Mouse (Mus musculus) heart, adult 2 months (tissue): ENCODE measurements around the gene 1700025G04Rik. TPM values are rescaled to one million over a fixed set of nuclear protein-coding genes. Genes with fewer than 3 reads are reported as not detected.

ENCODE experiments used
- DNase-seq, 2 experiments: peaks; one replicate each; pipeline ENCODE4 v3.0.0; 2021
- H3K27ac ChIP-seq: fragments of 200-600 bp; 2 replicates; pipeline ENCODE4 v1.8.1; 2022
- H3K27me3 ChIP-seq: fragments of 200-500 bp; 2 replicates; pipeline ENCODE4 v1.6.1; 2012; ENCODE audit warnings: mild to moderate bottlenecking, low read length, inconsistent platforms, mixed read lengths; ENCODE audit not compliant: control insufficient read depth, insufficient read depth
- H3K36me3 ChIP-seq: fragments of 200-500 bp; 2 replicates; pipeline ENCODE4 v1.6.1; 2012; ENCODE audit warnings: low read length, inconsistent platforms; ENCODE audit not compliant: control insufficient read depth, insufficient read depth
- H3K4me1 ChIP-seq: fragments of 200-500 bp; 2 replicates; pipeline ENCODE4 v1.6.1; 2011; ENCODE audit warnings: low read length; ENCODE audit not compliant: control insufficient read depth, insufficient read depth
- H3K4me3 ChIP-seq: fragments of 200-600 bp; 2 replicates; pipeline ENCODE4 v1.8.1; 2022
- H3K79me2 ChIP-seq: fragments of 200-500 bp; replicated peaks from 2 replicates; pipeline ENCODE4 v1.6.1; 2012; ENCODE audit warnings: mild to moderate bottlenecking, inconsistent platforms, low read length, moderate library complexity, mixed read lengths; ENCODE audit not compliant: control insufficient read depth, insufficient read depth
- H3K9ac ChIP-seq: fragments of 200-500 bp; 2 replicates; pipeline ENCODE4 v1.6.1; 2012; ENCODE audit warnings: low read depth, mild to moderate bottlenecking, control low read depth, inconsistent platforms, low read length, mixed read lengths
- CTCF ChIP-seq: fragments of 200-600 bp; IDR thresholded peaks from 2 replicates; pipeline ENCODE4 v1.8.1; 2022; ENCODE audit warnings: antibody characterized with exemption, mild to moderate bottlenecking, moderate library complexity
- EP300 ChIP-seq: fragments of 200-500 bp; IDR thresholded peaks from 2 replicates; pipeline ENCODE4 v1.6.1; 2011; ENCODE audit warnings: low read depth, low read length, control low read depth; ENCODE audit not compliant: insufficient read depth
- POLR2A ChIP-seq: fragments of 200-500 bp; IDR thresholded peaks from 2 replicates; pipeline ENCODE4 v1.6.1; 2011; ENCODE audit warnings: mild to moderate bottlenecking, low read depth, low read length, control low read depth; ENCODE audit not compliant: insufficient read depth
- WGBS: fragments of 180-500 bp; shearing (Covaris S2); methylation state at CpG from one replicate; pipeline ENCODE4 v1.1.7; 2018; 5-methylcytosine and 5-hydroxymethylcytosine counted together
- intact Hi-C: fragments of 180-260 bp; cut with DNase I; formaldehyde crosslinking; loops from one replicate; pipeline ENCODE4 v1.15.1; 2025
- polyA plus RNA-seq: library from polyadenylated mRNA; depleted of rRNA; stranded (reverse); fragments of >200 nt; gene quantifications from 2 replicates; pipeline ENCODE4 v1.2.3, GENCODE M21; 2012
- total RNA-seq, 2 experiments: library from RNA; stranded (reverse); gene quantifications; 2 replicates each; pipeline ENCODE4 v1.2.3; 2021

Gene 1700025G04Rik
- total and polyA plus RNA-seq, 3 experiments = 11.0 to 46.1 (median 40.4) TPM

DNA sequence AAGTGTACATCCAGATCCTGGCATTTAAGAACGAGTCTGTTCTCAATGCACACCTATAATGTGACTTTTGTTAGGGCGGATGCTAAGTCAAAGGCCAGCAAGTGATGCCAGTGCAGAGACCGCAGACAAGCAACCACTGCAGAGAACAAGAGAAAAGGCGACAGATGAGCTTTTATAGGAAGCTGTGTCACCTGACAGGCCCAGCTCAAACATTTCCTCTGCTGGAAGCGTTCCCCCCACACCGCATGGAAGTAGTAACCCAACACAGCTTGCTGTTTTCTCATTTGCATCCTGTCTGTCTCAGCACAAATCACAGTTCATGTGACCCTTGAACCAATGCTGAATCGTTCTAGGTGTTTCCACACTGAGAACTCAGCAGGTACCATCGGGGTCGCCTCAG, 51.8 kb downstream of the 1700025G04Rik start:
- DNase-seq = no peak
- WGBS = 61% methylated on average over 9 of the region's 9 CpGs
- Histone ChIP-seq H3K4me1 (peaks cover 7% of the 10 kb centered on the region), H3K36me3 (no peaks in the 10 kb centered on the region), H3K27ac (no peak overlapping the region), H3K79me2 (no peaks in the 10 kb centered on the region; the same call in none of the 2 replicates), H3K4me3 (no peak overlapping the region), H3K9ac (no peak overlapping the region), H3K27me3 (no peaks in the 10 kb centered on the region)
- intact Hi-C loops = loop anchor here (2.0 kb wide), 1 partner anchor 51 kb away; no protein-coding TSS in a partner anchor
- TF ChIP-seq POLR2A = no peak
- no peak for TF ChIP-seq CTCF
- TF ChIP-seq EP300 = no peak

DNA sequence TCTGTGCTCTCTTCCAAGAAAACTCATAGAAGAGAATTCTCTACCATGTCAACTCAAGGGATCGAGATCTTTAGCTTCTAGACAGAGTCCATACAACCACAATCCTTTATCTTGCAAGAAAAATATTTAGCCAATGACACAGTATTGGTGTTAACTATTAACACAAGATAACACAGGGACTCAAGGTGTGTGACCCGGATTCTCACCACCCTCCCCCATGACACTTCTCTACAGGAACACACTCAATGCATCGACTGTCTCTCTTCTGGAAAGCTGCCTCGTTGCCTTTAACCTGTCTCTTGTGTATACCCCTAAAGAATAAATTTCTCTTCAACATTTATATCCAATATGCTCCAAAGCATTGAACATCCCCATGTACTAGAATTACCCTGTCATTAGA, 52.3 kb downstream of the 1700025G04Rik start:
- 64% methylated on average over 4 of the region's 4 CpGs for WGBS
- intact Hi-C loops = no loop called here
- Histone ChIP-seq H3K9ac (no peak overlapping the region), H3K4me1 (peaks cover 7% of the 10 kb centered on the region), H3K4me3 (no peak overlapping the region), H3K27ac (no peak overlapping the region), H3K79me2 (peaks cover 2% of the 10 kb centered on the region), H3K36me3 (no peaks in the 10 kb centered on the region), H3K27me3 (no peaks in the 10 kb centered on the region)
- no peak for TF ChIP-seq EP300
- TF ChIP-seq POLR2A = no peak
- no peak for TF ChIP-seq CTCF
- no peak for DNase-seq

DNA sequence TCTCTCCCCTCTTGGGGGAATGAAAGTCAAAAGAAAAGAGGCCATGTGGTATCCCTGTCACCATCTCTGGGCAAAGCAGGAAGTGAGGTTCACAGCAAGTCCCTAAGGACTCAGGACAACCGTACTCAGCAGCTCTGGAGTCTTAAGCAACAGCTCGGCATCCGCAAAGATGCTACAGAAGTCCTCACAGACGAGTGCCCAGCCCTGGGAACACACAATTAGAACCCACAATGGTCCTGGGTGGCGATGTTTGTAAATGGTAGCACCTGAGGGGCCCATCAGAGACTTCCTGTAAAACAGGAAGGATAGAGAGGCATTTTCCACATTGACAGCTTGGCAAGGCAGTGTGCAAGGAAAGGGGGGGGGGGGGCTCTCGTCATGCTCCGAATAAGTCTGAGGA, 55.2 kb downstream of the 1700025G04Rik start:
- H3K79me2 ChIP-seq = peaks cover 2% of the 10 kb centered on the region
- H3K4me1 ChIP-seq = peaks cover 7% of the 10 kb centered on the region
- H3K4me3 ChIP-seq = no peak overlapping the region
- H3K36me3 ChIP-seq = no peaks in the 10 kb centered on the region
- no peak for DNase-seq
- H3K27ac ChIP-seq = no peak overlapping the region
- H3K9ac ChIP-seq = no peak overlapping the region
- TF ChIP-seq EP300 = no peak
- no peak for TF ChIP-seq POLR2A
- TF ChIP-seq CTCF = no peak
- no peaks in the 10 kb centered on the region for H3K27me3 ChIP-seq
- WGBS = 47% methylated on average over 7 of the region's 7 CpGs
- intact Hi-C loops = loop anchor here (5.0 kb wide), 1 partner anchor 42 kb away; no protein-coding TSS in a partner anchor

DNA sequence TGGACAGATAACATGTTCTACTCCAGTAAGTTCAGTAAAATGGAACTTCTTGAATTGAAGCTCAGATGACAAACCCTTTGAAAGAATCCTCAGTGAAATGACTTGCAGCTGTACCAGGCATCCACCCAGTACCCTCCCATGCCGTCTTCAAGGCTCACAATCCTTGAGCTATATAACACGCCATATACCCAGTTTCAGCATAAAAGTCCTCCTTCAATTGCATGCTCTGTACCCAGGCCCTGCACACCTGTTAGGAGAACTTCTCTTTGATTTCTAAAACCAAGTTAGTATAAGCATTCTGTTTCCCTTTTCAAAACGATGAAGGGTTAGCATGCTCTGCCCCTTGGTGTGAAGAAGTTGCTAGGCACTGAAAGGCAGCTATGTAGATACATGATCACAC, 56.2 kb downstream of the 1700025G04Rik start:
- Histone ChIP-seq H3K4me3 (no peak overlapping the region), H3K27ac (no peak overlapping the region), H3K4me1 (peaks cover 4% of the 10 kb centered on the region), H3K27me3 (no peaks in the 10 kb centered on the region), H3K9ac (no peak overlapping the region), H3K36me3 (peaks cover 3% of the 10 kb centered on the region; the same call in 1 of the 2 replicates), H3K79me2 (peaks cover 2% of the 10 kb centered on the region)
- intact Hi-C loops = loop anchor here (5.0 kb wide), 1 partner anchor 41 kb away; no protein-coding TSS in a partner anchor
- TF ChIP-seq CTCF = no peak
- TF ChIP-seq EP300 = no peak
- TF ChIP-seq POLR2A = no peak
- WGBS = 88% methylated on average over 3 of the region's 3 CpGs
- no peak for DNase-seq

DNA sequence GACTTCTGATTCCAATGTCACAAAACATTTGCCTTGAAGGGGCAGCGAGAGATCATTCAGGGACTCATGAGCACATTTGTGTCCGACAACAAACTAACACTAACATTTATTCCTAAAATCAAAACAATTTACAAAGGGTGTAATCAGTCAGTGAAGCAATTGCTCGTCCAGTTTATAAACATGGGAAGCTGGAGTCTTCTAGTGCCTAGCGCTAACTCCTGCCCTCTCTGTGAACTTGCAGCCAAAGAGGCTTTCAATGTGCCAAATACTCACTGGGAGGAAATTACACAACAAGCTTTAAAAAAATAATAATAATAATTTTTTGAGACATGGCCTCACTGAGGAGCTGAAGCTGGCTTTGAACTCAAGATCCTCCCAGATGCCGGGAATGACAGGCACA, 57.8 kb downstream of the 1700025G04Rik start:
- H3K4me1 ChIP-seq = peaks cover 5% of the 10 kb centered on the region; the same call in 1 of the 2 replicates
- intact Hi-C loops = loop anchor here (5.0 kb wide), 1 partner anchor 40 kb away; no protein-coding TSS in a partner anchor
- no peak for DNase-seq

DNA sequence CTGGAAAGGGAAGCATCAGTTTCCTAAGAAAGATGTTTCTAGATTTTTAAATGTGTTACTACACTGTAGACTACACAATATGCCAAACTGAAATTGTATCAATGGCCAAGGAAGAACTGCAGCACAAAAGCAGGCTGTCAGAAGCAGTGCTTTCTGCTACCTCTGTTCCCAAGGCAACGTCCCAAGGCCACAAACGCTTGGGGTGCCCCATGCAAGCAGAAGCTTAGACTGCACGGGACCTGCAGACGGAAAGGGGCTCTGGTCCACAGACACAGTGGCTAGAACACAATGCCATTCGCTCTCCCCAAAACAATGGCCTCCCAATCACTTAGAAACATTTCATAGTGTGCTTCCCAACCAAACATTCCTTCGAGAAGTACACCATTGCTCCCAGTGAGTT, 59.4 kb downstream of the 1700025G04Rik start:
- Histone ChIP-seq H3K79me2 (peaks cover 2% of the 10 kb centered on the region; the same call in 1 of the 2 replicates), H3K27ac (no peak overlapping the region), H3K4me3 (no peak overlapping the region), H3K27me3 (no peaks in the 10 kb centered on the region), H3K4me1 (peaks cover 4% of the 10 kb centered on the region; the same call in 1 of the 2 replicates), H3K36me3 (peaks cover 3% of the 10 kb centered on the region; the same call in 1 of the 2 replicates), H3K9ac (no peak overlapping the region)
- WGBS = 93% methylated on average over 6 of the region's 6 CpGs
- TF ChIP-seq EP300 = no peak
- TF ChIP-seq POLR2A = no peak
- no peak for TF ChIP-seq CTCF
- intact Hi-C loops = loop anchor here (5.0 kb wide), 1 partner anchor 38 kb away; no protein-coding TSS in a partner anchor
- DNase-seq = no peak

More for the DNA sequence above, 57.8 kb downstream of the 1700025G04Rik start:
- TF ChIP-seq CTCF (no peak), POLR2A (no peak), EP300 (no peak)
- H3K4me3 ChIP-seq = no peak overlapping the region
- peaks cover 3% of the 10 kb centered on the region; the same call in 1 of the 2 replicates for H3K36me3 ChIP-seq
- H3K27ac ChIP-seq = no peak overlapping the region
- H3K79me2 ChIP-seq = peaks cover 2% of the 10 kb centered on the region
- H3K27me3 ChIP-seq = no peaks in the 10 kb centered on the region
- WGBS = 80% methylated on average over 5 of the region's 5 CpGs
- H3K9ac ChIP-seq = no peak overlapping the region
